Mouse (Mus musculus) lung, postnatal 0 days (tissue): ENCODE results near the gene Hipk2. TPM values are rescaled to one million over a fixed set of nuclear protein-coding genes. Genes with fewer than 3 reads are reported as not detected.
A peak's percentile ranks its signal among the peaks of the same experiment; 100 is the strongest.

Experiments used
- ATAC-seq: fragments of 200-750 bp; cut with Nextera tagmentation; 2 replicates; pipeline ENCODE4 v1.8.0; 2017; ENCODE audit warnings: moderate library complexity
- DNase-seq: peaks from one replicate; pipeline ENCODE4 v3.0.0-alpha.2; 2016; ENCODE audit warnings: low spot score
- H3K27ac ChIP-seq: fragments of 300-500 bp; sonication (generic); 2 replicates; pipeline ENCODE4 v1.5.1; 2014; ENCODE audit warnings: antibody characterized with exemption, mild to moderate bottlenecking, low read length, mixed read lengths
- H3K27me3 ChIP-seq: fragments of 300-500 bp; sonication (generic); replicated peaks from 2 replicates; pipeline ENCODE4 v1.6.1; 2014; ENCODE audit warnings: low read length, mixed read lengths; ENCODE audit not compliant: insufficient read depth
- H3K36me3 ChIP-seq: fragments of 300-500 bp; sonication (generic); 2 replicates; pipeline ENCODE4 v1.6.1; 2014; ENCODE audit warnings: low read length, mixed read lengths; ENCODE audit not compliant: insufficient read depth
- H3K4me1 ChIP-seq: fragments of 300-500 bp; sonication (generic); 2 replicates; pipeline ENCODE4 v1.6.1; 2014; ENCODE audit warnings: antibody characterized with exemption, low read depth, low read length, mixed read lengths; ENCODE audit not compliant: insufficient read depth
- H3K4me2 ChIP-seq: fragments of 300-500 bp; sonication (generic); replicated peaks from 2 replicates; pipeline ENCODE4 v1.6.1; 2014; ENCODE audit warnings: low read depth, mild to moderate bottlenecking, low read length, moderate library complexity, mixed read lengths
- H3K4me3 ChIP-seq: fragments of 300-500 bp; sonication (generic); 2 replicates; pipeline ENCODE4 v1.5.1; 2014; ENCODE audit warnings: low read depth, low read length
- H3K9ac ChIP-seq: fragments of 300-500 bp; sonication (generic); replicated peaks from 2 replicates; pipeline ENCODE4 v1.6.1; 2014; ENCODE audit warnings: low read depth, mild to moderate bottlenecking
- H3K9me3 ChIP-seq: fragments of 300-500 bp; sonication (generic); 2 replicates; pipeline ENCODE4 v1.6.1; 2016; ENCODE audit warnings: low read length, mixed read lengths
- CTCF ChIP-seq: IDR thresholded peaks from 2 replicates; pipeline ENCODE4 v1.5.1; 2016; ENCODE audit warnings: antibody characterized with exemption, mild to moderate bottlenecking
- EP300 ChIP-seq: IDR thresholded peaks from 2 replicates; pipeline ENCODE4 v1.6.1; 2016; ENCODE audit warnings: antibody characterized with exemption, mild to moderate bottlenecking, control low read depth
- WGBS: fragments of 180-500 bp; shearing (Covaris S2); extraction: QIAGEN DNeasy Blood & Tissue Kit; methylation state at CpG from one replicate; pipeline ENCODE4 v1.1.7; 2014; 5-methylcytosine and 5-hydroxymethylcytosine counted together
- polyA plus RNA-seq: library from polyadenylated mRNA; unstranded; fragments of >200 nt; fragmentation: Nextera tagmentation; extraction: Ambion mirVana; gene quantifications from 2 replicates; pipeline ENCODE4 v1.2.1, GENCODE M21; 2015

Gene Hipk2
- polyA plus RNA-seq, 1 experiment from 2014 or later, result 18.4 TPM

DNA sequence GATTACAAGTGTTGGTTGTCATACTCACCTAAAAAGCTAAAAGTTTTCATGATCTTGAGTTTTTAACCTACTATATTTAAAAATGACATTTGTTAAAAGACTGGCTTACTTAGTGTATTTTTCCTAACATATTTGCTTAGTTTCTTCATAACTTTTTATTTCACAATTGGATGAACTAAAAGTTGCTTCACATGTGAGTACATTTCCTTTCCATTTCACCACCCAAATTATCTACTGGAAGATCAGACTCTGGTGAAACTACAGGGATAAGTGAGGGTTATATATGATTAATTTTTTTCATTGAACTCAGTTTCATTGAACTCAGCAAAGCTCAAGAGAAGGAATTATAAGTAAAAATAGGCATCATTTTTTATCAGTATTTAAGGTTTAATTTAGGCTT, 50.1 kb downstream of the Hipk2 start:
- TF ChIP-seq EP300 (peak; percentile 37; the same call in 1 of the 2 replicates), CTCF (no peak)

DNA sequence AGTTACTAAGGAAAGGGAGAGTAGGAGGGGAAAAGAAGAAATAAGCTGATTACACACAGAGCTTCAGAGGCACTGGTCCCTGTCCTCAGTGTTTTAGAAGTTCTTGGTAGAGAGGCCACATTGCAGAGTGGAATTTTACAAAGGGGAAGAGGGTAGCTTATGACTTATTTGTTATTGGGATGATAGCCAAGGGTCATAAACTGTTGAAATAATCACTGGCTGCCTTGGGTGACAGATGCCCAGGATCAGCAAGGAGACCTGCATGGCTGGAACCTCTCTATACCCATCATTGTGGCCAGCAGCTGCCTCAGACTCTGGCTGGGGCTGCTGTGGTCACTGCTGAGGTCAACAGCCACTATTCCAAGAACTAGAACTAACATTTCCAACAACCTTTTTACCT, 52.1 kb downstream of the Hipk2 start:
- Histone ChIP-seq H3K27ac (no peak overlapping the region), H3K9ac (no peak overlapping the region), H3K4me1 (no peaks in the 10 kb centered on the region; the same call in 1 of the 2 replicates), H3K36me3 (no peaks in the 10 kb centered on the region), H3K27me3 (no peaks in the 10 kb centered on the region), H3K4me2 (no peak overlapping the region), H3K9me3 (no peaks in the 10 kb centered on the region), H3K4me3 (no peak overlapping the region)
- no peak for ATAC-seq
- no peak for TF ChIP-seq EP300
- no peak for TF ChIP-seq CTCF
- no peak for DNase-seq

More for the DNA sequence above, 50.1 kb downstream of the Hipk2 start:
- no peak for ATAC-seq
- Histone ChIP-seq H3K4me2 (no peak overlapping the region), H3K4me1 (no peaks in the 10 kb centered on the region; the same call in 1 of the 2 replicates), H3K9me3 (no peaks in the 10 kb centered on the region), H3K27me3 (no peaks in the 10 kb centered on the region), H3K9ac (no peak overlapping the region), H3K36me3 (no peaks in the 10 kb centered on the region), H3K27ac (peak overlapping the region; percentile 33; the same call in 1 of the 2 replicates), H3K4me3 (no peak overlapping the region)
- DNase-seq, result peak; percentile 71

DNA sequence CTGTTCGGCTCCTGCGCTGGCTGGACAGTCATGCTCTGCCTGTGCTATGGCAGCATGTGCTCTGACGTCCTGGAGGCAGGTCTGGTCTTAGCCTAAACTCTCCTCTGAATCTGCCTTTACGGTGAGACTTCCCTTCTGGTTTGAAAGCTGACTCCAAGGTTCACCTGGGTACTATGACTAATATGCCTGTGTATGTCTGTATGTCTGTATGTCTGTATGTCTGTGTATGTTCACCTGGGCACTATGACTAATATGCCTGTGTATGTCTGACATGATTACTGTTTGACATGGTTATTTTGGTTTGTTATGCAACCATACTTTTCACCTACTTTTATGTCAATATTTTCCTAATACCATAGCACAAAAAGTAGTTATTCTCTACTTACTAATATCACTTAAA, 52.8 kb downstream of the Hipk2 start:
- Histone ChIP-seq H3K27me3 (no peaks in the 10 kb centered on the region), H3K9ac (no peak overlapping the region), H3K4me3 (no peak overlapping the region), H3K4me1 (no peaks in the 10 kb centered on the region; the same call in 1 of the 2 replicates), H3K36me3 (peaks cover 4% of the 10 kb centered on the region; the same call in 1 of the 2 replicates), H3K4me2 (no peak overlapping the region), H3K9me3 (no peaks in the 10 kb centered on the region), H3K27ac (no peak overlapping the region)
- no peak for ATAC-seq
- TF ChIP-seq CTCF (no peak), EP300 (no peak)
- WGBS, result 82% methylated on average over 4 of the region's 4 CpGs
- no peak for DNase-seq

DNA sequence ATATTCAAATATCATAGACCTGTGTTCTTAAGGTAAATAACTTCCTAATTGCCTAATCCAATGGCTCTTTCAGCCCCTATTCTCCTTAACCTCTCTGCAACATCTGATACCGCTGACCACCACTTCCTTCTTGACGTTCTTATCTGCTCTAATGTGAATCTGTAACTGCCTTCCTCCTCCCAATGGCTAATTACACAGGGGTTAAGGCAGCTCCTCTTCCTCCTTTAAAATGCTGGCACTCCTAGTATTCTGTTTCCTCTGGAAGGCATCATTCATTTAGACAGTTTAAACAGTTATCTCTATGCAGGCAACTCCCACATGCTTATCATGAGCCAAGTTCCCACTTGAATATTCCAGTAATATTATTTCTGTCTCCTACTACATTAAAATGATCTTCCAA, 54.3 kb downstream of the Hipk2 start:
- ATAC-seq (no peak), DNase-seq (no peak)
- no peak overlapping the region for H3K27ac ChIP-seq
- H3K4me2 ChIP-seq, result no peak overlapping the region
- H3K4me3 ChIP-seq, result no peak overlapping the region
- H3K27me3 ChIP-seq, result no peaks in the 10 kb centered on the region
- H3K9me3 ChIP-seq, result no peaks in the 10 kb centered on the region
- TF ChIP-seq CTCF, result no peak
- no peak for TF ChIP-seq EP300
- no peak overlapping the region for H3K9ac ChIP-seq
- peaks cover 3% of the 10 kb centered on the region for H3K4me1 ChIP-seq
- WGBS, result 34% methylated on average over 2 of the region's 2 CpGs
- peaks cover 4% of the 10 kb centered on the region; the same call in 1 of the 2 replicates for H3K36me3 ChIP-seq

DNA sequence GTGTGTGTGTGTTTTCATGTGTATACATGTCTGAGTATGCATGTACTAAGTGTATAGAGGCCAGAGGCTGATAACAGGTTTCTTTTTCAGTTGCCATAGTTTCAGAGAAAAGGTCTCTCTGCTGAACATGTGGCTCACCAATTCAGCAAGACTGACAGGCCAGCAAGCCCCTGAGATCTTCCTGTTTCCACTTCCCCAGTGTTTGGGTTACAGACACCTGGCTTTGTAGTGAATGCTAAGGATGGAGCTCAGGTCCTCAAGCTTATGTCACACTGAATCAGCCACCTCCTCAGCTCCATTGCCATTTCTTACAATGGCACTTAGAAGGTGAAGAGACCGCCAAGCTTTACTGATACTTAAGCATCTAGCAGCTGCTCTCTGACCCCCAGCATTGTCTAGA, 55.1 kb downstream of the Hipk2 start:
- Histone ChIP-seq H3K4me1 (peaks cover 3% of the 10 kb centered on the region), H3K4me3 (no peak overlapping the region), H3K9ac (no peak overlapping the region), H3K27me3 (no peaks in the 10 kb centered on the region), H3K4me2 (no peak overlapping the region), H3K36me3 (peaks cover 4% of the 10 kb centered on the region; the same call in 1 of the 2 replicates), H3K9me3 (no peaks in the 10 kb centered on the region), H3K27ac (no peak overlapping the region)
- DNase-seq (no peak), ATAC-seq (no peak)
- 93% methylated on average over 1 of the region's 1 CpGs for WGBS
- TF ChIP-seq CTCF (no peak), EP300 (no peak)

DNA sequence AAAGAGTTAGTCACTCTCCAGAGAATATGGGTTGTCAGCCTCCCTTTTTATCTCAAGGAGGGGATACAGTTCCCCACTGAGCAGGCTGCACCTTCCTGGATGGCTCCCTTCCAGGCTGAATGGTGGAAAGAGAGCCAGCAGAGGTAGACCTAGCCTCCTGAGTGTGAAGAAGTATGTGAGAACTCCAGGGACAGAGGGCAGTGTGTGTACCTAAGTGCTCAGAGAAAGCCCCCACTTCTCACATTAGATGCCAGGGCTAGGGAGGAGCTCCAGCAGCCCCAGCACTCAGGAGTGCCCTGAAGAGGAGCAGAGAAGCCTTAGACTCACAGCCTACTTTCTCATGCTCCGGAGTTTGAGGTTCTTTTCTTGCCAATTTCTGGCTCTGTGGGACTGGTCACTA, 59.7 kb downstream of the Hipk2 start:
- Histone ChIP-seq H3K4me1 (peaks cover 3% of the 10 kb centered on the region; the same call in 1 of the 2 replicates), H3K4me3 (no peak overlapping the region), H3K9ac (no peak overlapping the region), H3K36me3 (peaks cover 8% of the 10 kb centered on the region), H3K4me2 (no peak overlapping the region), H3K9me3 (no peaks in the 10 kb centered on the region), H3K27me3 (no peaks in the 10 kb centered on the region), H3K27ac (peak overlapping the region; percentile 57; the same call in 1 of the 2 replicates)
- WGBS, result 56% methylated on average over 1 of the region's 1 CpGs
- TF ChIP-seq CTCF (peak; percentile 26; the same call in 1 of the 2 replicates), EP300 (no peak)
- DNase-seq (peak; percentile 67), ATAC-seq (peak; percentile 92)

DNA sequence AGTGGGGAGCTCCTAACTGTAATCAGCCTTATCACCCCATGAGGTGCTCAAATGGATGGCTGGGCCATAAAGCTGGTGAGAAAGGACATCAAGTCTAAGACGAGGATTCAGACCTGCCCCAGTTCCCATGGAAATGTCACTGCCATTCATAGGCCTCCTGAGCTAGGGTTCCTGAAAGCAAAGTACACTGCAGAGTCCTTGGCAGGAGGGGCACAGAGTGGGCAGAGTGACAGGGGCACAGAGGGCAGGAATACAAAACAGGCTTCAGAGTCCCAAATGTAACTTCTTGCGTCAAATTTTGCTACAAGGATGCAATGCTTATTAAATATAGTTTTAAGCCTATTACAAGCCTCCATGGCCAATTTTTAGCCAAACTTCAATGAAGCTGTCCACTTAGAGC, 60.4 kb downstream of the Hipk2 start:
- no peaks in the 10 kb centered on the region for H3K27me3 ChIP-seq
- H3K4me1 ChIP-seq, result peaks cover 3% of the 10 kb centered on the region; the same call in 1 of the 2 replicates
- DNase-seq (no peak), ATAC-seq (no peak)
- no peak overlapping the region for H3K9ac ChIP-seq
- H3K9me3 ChIP-seq, result no peaks in the 10 kb centered on the region
- TF ChIP-seq CTCF (no peak), EP300 (no peak)
- H3K4me2 ChIP-seq, result no peak overlapping the region
- 49% methylated on average over 2 of the region's 2 CpGs for WGBS
- H3K27ac ChIP-seq, result peak overlapping the region; percentile 57; the same call in 1 of the 2 replicates
- H3K36me3 ChIP-seq, result peaks cover 8% of the 10 kb centered on the region
- H3K4me3 ChIP-seq, result no peak overlapping the region
